Mouse (Mus musculus) liver, embryonic 15.5 days (tissue): Measurements from ENCODE around the gene Hps4. TPM values are rescaled to one million over a fixed set of nuclear protein-coding genes. Genes with fewer than 3 reads are reported as not detected.
A peak's percentile ranks its signal among the peaks of the same experiment; 100 is the strongest.

Source experiments
- ATAC-seq: fragments of 200-750 bp; cut with Nextera tagmentation; 2 replicates; pipeline ENCODE4 v1.8.0; 2017; ENCODE audit warnings: moderate number of reproducible peaks, mild to moderate bottlenecking, moderate library complexity; ENCODE audit not compliant: insufficient read depth
- H3K27ac ChIP-seq: fragments of 300-500 bp; sonication (generic); replicated peaks from 2 replicates; pipeline ENCODE4 v1.5.1; 2015; ENCODE audit warnings: mild to moderate bottlenecking, inconsistent platforms
- H3K27me3 ChIP-seq: fragments of 300-500 bp; sonication (generic); 2 replicates; pipeline ENCODE4 v1.6.1; 2015; ENCODE audit warnings: mild to moderate bottlenecking, inconsistent platforms
- H3K36me3 ChIP-seq: fragments of 300-500 bp; sonication (generic); replicated peaks from 2 replicates; pipeline ENCODE4 v1.6.1; 2015; ENCODE audit warnings: moderate library complexity, mild to moderate bottlenecking, inconsistent platforms
- H3K4me1 ChIP-seq: fragments of 300-500 bp; sonication (generic); replicated peaks from 2 replicates; pipeline ENCODE4 v1.6.1; 2015; ENCODE audit warnings: inconsistent platforms
- H3K4me2 ChIP-seq: fragments of 300-500 bp; sonication (generic); 2 replicates; pipeline ENCODE4 v1.6.1; 2015; ENCODE audit warnings: moderate library complexity, mild to moderate bottlenecking, inconsistent platforms
- H3K4me3 ChIP-seq: fragments of 300-500 bp; sonication (generic); replicated peaks from 2 replicates; pipeline ENCODE4 v1.5.1; 2015; ENCODE audit warnings: mild to moderate bottlenecking, inconsistent platforms
- H3K9ac ChIP-seq: fragments of 300-500 bp; sonication (generic); 2 replicates; pipeline ENCODE4 v1.6.1; 2015; ENCODE audit warnings: moderate library complexity, mild to moderate bottlenecking, inconsistent platforms
- H3K9me3 ChIP-seq: fragments of 300-500 bp; sonication (generic); replicated peaks from 2 replicates; pipeline ENCODE4 v1.6.1; 2016; ENCODE audit warnings: inconsistent platforms
- WGBS: fragments of 180-500 bp; shearing (Covaris S2); methylation state at CpG from one replicate; pipeline ENCODE4 v1.1.7; 2015; ENCODE audit warnings: mixed read lengths; ENCODE audit not compliant: insufficient replicate concordance; 5-methylcytosine and 5-hydroxymethylcytosine counted together
- polyA plus RNA-seq: library from polyadenylated mRNA; unstranded; fragments of >200 nt; fragmentation: Nextera tagmentation; extraction: Ambion mirVana; gene quantifications from 2 replicates; pipeline ENCODE4 v1.2.1, GENCODE M21; 2015

The Hps4 gene
- polyA plus RNA-seq, 1 experiment from 2014 or later = 10.9 TPM

DNA sequence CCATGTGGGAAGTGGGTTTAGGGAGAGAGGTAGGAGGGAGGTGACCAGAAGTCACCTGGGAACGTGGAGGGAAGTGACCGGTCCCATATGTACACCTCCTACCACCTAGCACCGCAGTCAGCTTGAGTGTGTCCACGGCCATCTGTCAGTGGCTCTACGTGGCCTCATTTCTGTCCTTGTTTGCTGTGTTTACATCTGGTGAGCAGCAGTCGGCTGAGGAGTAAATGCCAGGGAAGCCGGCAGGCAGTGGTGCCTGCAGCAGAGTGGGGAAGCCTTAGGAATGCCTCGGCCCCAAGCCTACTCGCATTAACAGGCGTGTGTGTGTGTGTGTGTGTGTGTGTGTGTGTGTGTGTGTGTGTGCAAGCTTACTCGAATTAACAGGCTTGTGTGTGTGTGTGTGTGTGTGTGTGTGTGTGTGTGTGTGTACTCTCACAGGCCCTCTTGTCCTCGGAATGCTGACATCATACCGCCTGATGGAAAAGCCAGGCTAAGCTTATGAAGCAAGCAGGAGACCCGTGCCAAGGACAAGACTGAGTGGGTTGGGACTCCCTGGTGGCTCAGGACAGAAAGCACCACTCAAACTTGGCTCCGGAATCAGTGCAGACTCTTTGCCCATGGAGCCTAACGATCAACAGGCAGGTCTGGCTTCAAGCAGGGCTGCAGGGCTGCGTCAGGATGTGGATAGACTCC, 39.9 kb downstream of the Hps4 start:
- ATAC-seq = no peak
- Histone ChIP-seq H3K4me2 (no peak overlapping the region), H3K27me3 (no peaks in the 10 kb centered on the region), H3K36me3 (0 out of 2 replicates have a peak, but pooled peaks cover 9% of the 10 kb centered on the region), H3K27ac (no peak overlapping the region), H3K4me3 (no peak overlapping the region), H3K9me3 (no peaks in the 10 kb centered on the region), H3K4me1 (peaks cover 17% of the 10 kb centered on the region), H3K9ac (no peak overlapping the region)
- 62% methylated on average over 17 of the region's 17 CpGs for WGBS

- Histone ChIP-seq H3K36me3 (no peaks in the 10 kb centered on the region), H3K9me3 (no peaks in the 10 kb centered on the region), H3K4me3 (no peak overlapping the region), H3K4me1 (peaks cover 17% of the 10 kb centered on the region), H3K27ac (no peak overlapping the region), H3K4me2 (no peak overlapping the region), H3K9ac (no peak overlapping the region), H3K27me3 (peaks cover under 1% of the 10 kb centered on the region; the same call in 1 of the 2 replicates)
- WGBS = 17% methylated on average over 13 of the region's 13 CpGs
- ATAC-seq = no peak
Measured at GRCm38 (mm10) chr5:112384805-112385472, 42.1 kb downstream of the Hps4 start.

DNA sequence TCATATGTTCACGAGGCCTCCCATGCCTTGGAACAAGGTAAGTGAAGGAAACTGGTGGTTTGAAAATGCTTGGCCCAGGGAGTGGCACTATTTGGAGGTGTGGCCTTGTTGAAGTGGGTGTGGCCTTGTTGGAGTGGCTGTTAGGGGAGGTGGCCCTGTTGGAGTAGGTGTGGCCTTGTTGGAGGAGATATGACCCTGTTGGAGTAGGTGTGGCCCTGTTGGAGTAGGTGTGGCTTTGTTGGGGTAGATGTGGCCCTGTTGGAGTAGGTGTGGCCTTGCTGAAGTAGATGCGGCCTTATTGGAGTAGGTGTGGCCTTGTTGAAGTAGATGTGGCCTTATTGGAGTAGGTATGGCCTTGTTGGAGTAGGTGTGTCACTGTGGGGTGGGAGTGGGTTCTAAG, 43.1 kb downstream of the Hps4 start:
- Histone ChIP-seq H3K4me2 (no peak overlapping the region), H3K9me3 (no peaks in the 10 kb centered on the region), H3K36me3 (no peaks in the 10 kb centered on the region), H3K27me3 (peaks cover 8% of the 10 kb centered on the region), H3K27ac (no peak overlapping the region), H3K4me3 (no peak overlapping the region), H3K4me1 (peaks cover 17% of the 10 kb centered on the region), H3K9ac (no peak overlapping the region)
- WGBS = 41% methylated on average over 2 of the region's 2 CpGs
- ATAC-seq = peak; percentile 82

GRCm38 (mm10) chr5:112389352-112389751, 46.5 kb downstream of the Hps4 start:
- H3K4me3 ChIP-seq = no peak overlapping the region
- no peak for ATAC-seq
- WGBS = 55% methylated on average over 9 of the region's 9 CpGs

GRCm38 (mm10) chr5:112391002-112391401, 48.1 kb downstream of the Hps4 start:
- 52% methylated on average over 16 of the region's 16 CpGs for WGBS
- Histone ChIP-seq H3K4me2 (no peak overlapping the region), H3K27me3 (peaks cover 58% of the 10 kb centered on the region), H3K9ac (no peak overlapping the region), H3K9me3 (no peaks in the 10 kb centered on the region), H3K27ac (no peak overlapping the region), H3K36me3 (no peaks in the 10 kb centered on the region), H3K4me1 (peaks cover 10% of the 10 kb centered on the region), H3K4me3 (no peak overlapping the region)
- no peak for ATAC-seq

More at GRCm38 (mm10) chr5:112389352-112389751, 46.5 kb downstream of the Hps4 start:
- Histone ChIP-seq H3K9me3 (no peaks in the 10 kb centered on the region), H3K27ac (no peak overlapping the region), H3K36me3 (no peaks in the 10 kb centered on the region), H3K27me3 (peaks cover 41% of the 10 kb centered on the region), H3K9ac (no peak overlapping the region), H3K4me2 (no peak overlapping the region), H3K4me1 (peaks cover 17% of the 10 kb centered on the region)

DNA sequence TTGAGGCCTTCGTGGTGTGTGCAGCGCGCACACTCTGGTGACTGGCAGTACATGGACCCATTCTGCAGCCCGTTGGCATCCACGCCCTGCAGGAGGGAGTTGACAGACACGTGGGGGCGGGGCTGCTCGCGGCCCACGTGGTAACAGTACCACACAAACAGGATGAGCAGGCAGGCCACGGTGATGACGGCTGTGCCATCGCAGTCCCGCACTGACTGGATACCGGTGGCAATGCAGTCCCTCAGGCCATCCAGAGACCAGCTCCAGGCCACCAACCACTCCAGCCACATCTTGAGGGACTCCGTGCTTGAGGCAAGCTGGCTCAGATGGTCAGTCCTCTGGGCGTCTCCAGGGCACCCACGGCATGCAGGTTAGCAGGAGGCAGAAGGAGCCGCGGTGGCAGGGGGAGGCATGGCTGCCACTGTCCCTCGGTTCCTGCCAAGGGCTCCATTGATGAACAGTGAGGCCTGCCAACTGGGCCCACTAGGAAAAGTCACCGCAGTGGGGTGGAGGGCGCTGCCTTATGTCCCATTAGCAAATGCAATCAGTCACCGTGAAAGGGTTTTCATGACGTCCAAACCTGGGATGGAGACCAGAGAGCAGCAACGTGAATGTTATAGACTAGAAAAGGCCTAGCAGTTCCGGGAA, 48.9 kb downstream of the Hps4 start:
- Histone ChIP-seq H3K4me3 (no peak overlapping the region), H3K4me1 (peaks cover 5% of the 10 kb centered on the region; the same call in 1 of the 2 replicates), H3K9ac (no peak overlapping the region), H3K36me3 (no peaks in the 10 kb centered on the region), H3K27ac (no peak overlapping the region), H3K4me2 (no peak overlapping the region), H3K9me3 (no peaks in the 10 kb centered on the region), H3K27me3 (peaks cover 65% of the 10 kb centered on the region)
- 54% methylated on average over 27 of the region's 27 CpGs for WGBS
- no peak for ATAC-seq

GRCm38 (mm10) chr5:112393741-112394414, 51.0 kb downstream of the Hps4 start:
- ATAC-seq = no peak
- 14% methylated on average over 18 of the region's 18 CpGs for WGBS
- Histone ChIP-seq H3K36me3 (no peaks in the 10 kb centered on the region), H3K4me2 (no peak overlapping the region), H3K27ac (no peak overlapping the region), H3K27me3 (peaks cover 65% of the 10 kb centered on the region), H3K4me1 (peaks cover 5% of the 10 kb centered on the region; the same call in 1 of the 2 replicates), H3K9ac (no peak overlapping the region), H3K4me3 (no peak overlapping the region), H3K9me3 (no peaks in the 10 kb centered on the region)

- ATAC-seq = no peak
- H3K36me3 ChIP-seq = no peaks in the 10 kb centered on the region
- peaks cover 68% of the 10 kb centered on the region for H3K27me3 ChIP-seq
- no peaks in the 10 kb centered on the region for H3K9me3 ChIP-seq
- H3K4me1 ChIP-seq = peaks cover 5% of the 10 kb centered on the region; the same call in 1 of the 2 replicates
- 2% methylated on average over 24 of the region's 28 CpGs for WGBS
- no peak overlapping the region for H3K9ac ChIP-seq
- H3K27ac ChIP-seq = no peak overlapping the region
- H3K4me3 ChIP-seq = peak overlapping the region; percentile 41
- H3K4me2 ChIP-seq = peak overlapping the region; percentile 58
Measured at GRCm38 (mm10) chr5:112394415-112394763, 51.5 kb downstream of the Hps4 start.

GRCm38 (mm10) chr5:112394779-112395443, 52.0 kb downstream of the Hps4 start, which contains the start of gene Asphd2:
TSS of gene Asphd2 (minus strand) at chr5:112394866.
- Histone ChIP-seq H3K36me3 (no peaks in the 10 kb centered on the region), H3K27ac (no peak within 1 kb of the TSS), H3K27me3 (peaks cover 73% of the 10 kb centered on the region), H3K4me1 (peaks cover 5% of the 10 kb centered on the region; the same call in 1 of the 2 replicates), H3K4me2 (peak within 1 kb of the TSS; percentile 58), H3K9me3 (no peaks in the 10 kb centered on the region), H3K4me3 (peak within 1 kb of the TSS; percentile 41), H3K9ac (no peak within 1 kb of the TSS)
- ATAC-seq = 0 out of 2 replicates have a peak, but pooled peaks have one; percentile 9
- WGBS = 4% methylated on average over 63 of the region's 67 CpGs

GRCm38 (mm10) chr5:112396066-112396465, 53.2 kb downstream of the Hps4 start:
- WGBS = 75% methylated on average over 18 of the region's 18 CpGs

More at GRCm38 (mm10) chr5:112396066-112396465, 53.2 kb downstream of the Hps4 start:
- Histone ChIP-seq H3K27ac (no peak overlapping the region), H3K9me3 (no peaks in the 10 kb centered on the region), H3K9ac (no peak overlapping the region), H3K36me3 (no peaks in the 10 kb centered on the region), H3K27me3 (peaks cover 65% of the 10 kb centered on the region), H3K4me2 (no peak overlapping the region), H3K4me3 (no peak overlapping the region), H3K4me1 (peaks cover 5% of the 10 kb centered on the region; the same call in 1 of the 2 replicates)
- ATAC-seq = no peak
